Mouse (Mus musculus) small intestine, adult 2 months (tissue): ENCODE measurements around the gene Tmem97. TPM values are rescaled to one million over a fixed set of nuclear protein-coding genes. Genes with fewer than 3 reads are reported as not detected.
"Not testable (repeated sequence)": the region's sequence is repeated elsewhere in the genome, so short reads cannot be mapped to it uniquely, and the experiment has no call there.

ENCODE experiments used
- H3K27ac ChIP-seq: fragments of 200-500 bp; 2 replicates; pipeline ENCODE4 v1.5.1; 2012; ENCODE audit warnings: low read depth, low read length, control low read depth, inconsistent platforms; ENCODE audit not compliant: insufficient read depth
- H3K27me3 ChIP-seq: fragments of 200-500 bp; 2 replicates; pipeline ENCODE4 v1.6.1; 2012; ENCODE audit warnings: mild to moderate bottlenecking, moderate library complexity, low read length, inconsistent platforms; ENCODE audit not compliant: control insufficient read depth, insufficient read depth
- H3K36me3 ChIP-seq: fragments of 200-500 bp; 2 replicates; pipeline ENCODE4 v1.6.1; 2012; ENCODE audit warnings: mild to moderate bottlenecking, low read length, control low read depth, inconsistent platforms; ENCODE audit not compliant: control insufficient read depth, insufficient read depth
- H3K4me1 ChIP-seq: fragments of 200-500 bp; 2 replicates; pipeline ENCODE4 v1.6.1; 2012; ENCODE audit warnings: low read length, inconsistent platforms, mixed read lengths; ENCODE audit not compliant: control insufficient read depth, insufficient read depth, insufficient read length
- H3K4me3 ChIP-seq: fragments of 200-500 bp; 2 replicates; pipeline ENCODE4 v1.5.1; 2012; ENCODE audit warnings: low read depth, mild to moderate bottlenecking, control low read depth, inconsistent platforms, low read length, moderate library complexity
- CTCF ChIP-seq: fragments of 200-500 bp; IDR thresholded peaks from 2 replicates; pipeline ENCODE4 v1.5.1; 2012; ENCODE audit warnings: low read depth, mild to moderate bottlenecking, control low read depth, inconsistent platforms, low read length, moderate library complexity, mixed read lengths; ENCODE audit not compliant: insufficient replicate concordance, insufficient read length; ENCODE audit errors: extremely low read depth
- POLR2A ChIP-seq: fragments of 200-500 bp; IDR thresholded peaks from 2 replicates; pipeline ENCODE4 v1.6.1; 2012; ENCODE audit warnings: low read depth, mild to moderate bottlenecking, control low read depth, inconsistent platforms, low read length, moderate library complexity
- WGBS: fragments of 180-500 bp; shearing (Covaris S2); methylation state at CpG from one replicate; pipeline ENCODE4 v1.1.7; 2018; 5-methylcytosine and 5-hydroxymethylcytosine counted together
- polyA plus RNA-seq: library from polyadenylated mRNA; depleted of rRNA; stranded (reverse); fragments of >200 nt; gene quantifications from 2 replicates; pipeline ENCODE4 v1.2.3, GENCODE M21; 2012; rRNA removed

The Tmem97 gene
- polyA plus RNA-seq = 32.4 and 47.0 TPM in 2 replicates

DNA sequence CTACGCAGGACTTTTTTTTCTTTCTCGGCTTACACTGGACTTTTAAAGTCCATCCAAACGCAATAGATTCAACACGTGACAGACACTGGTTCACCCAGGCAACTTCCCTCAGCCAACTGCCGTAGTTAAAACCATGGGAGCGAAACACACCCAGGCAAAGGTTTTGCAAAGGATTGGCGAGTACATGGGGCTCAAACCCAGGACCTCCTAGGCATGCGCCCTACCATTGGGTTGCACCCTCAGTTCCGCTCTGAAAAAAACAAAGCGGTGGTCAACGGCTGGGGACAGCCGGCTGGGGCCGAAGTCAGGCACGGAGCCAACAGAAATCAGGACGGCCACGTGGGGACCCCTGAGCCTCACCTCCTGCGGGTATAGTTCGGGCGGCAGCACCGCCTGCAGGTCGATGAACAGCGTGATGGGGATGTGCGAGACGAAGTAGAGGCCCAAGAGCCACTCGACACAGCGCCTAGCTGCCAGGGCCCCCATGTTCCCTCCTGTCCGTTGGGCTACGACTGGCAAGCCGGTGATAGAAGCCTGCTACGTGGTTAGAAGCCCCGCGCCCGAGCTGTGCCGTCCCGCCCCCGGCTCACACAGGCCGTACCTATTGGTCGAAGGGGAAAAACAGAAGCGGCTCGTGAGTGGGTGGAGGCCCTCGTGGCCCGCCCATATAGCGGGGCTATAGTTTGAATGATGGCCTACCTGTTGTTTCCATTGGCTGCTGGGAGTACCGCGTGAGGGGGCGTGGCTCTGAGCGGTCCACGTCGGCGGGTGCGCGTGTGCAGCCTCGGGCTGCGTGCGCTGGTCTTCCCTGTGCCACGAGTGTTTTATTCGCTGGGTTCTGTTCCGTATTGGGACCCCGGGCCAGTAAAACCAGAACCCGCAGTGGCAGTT is at the start of gene Tmem97:
TSS of gene Tmem97 (minus strand) at position 610 of the 891 bp plus-strand sequence.
- TF ChIP-seq POLR2A (peak; percentile 64), CTCF (peak; percentile 17; the same call in 1 of the 2 replicates)
- Histone ChIP-seq H3K4me3 (peak within 1 kb of the TSS; percentile 80), H3K27me3 (no peaks in the 10 kb centered on the region), H3K36me3 (no peaks in the 10 kb centered on the region), H3K27ac (peak within 1 kb of the TSS; percentile 63), H3K4me1 (peaks cover 30% of the 10 kb centered on the region; the same call in 1 of the 2 replicates)
- WGBS = under 1% methylated on average over 60 of the region's 60 CpGs

DNA sequence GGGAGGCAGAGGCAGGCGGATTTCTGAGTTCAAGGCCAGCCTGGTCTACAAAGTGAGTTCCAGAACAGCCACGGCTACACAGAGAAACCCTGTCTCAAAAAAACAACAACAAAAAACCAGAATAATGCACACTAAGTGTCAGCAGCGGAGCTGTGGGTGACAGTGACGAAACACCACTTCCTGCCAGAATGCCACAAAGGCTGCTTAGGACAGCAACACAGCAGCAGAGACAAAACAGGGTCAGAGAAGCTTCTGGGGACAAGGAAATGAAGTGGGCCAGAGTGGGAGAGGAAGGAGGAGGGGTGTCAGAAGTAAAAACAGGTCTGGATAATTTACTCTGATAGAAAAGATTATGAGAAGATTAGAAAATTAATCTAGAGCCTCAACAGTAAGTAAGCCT is 49.5 kb upstream of the Tmem97 start:
- TF ChIP-seq CTCF = no peak
- TF ChIP-seq POLR2A = no peak
- Histone ChIP-seq H3K27me3 (no peaks in the 10 kb centered on the region), H3K4me3 (no peak overlapping the region), H3K36me3 (no peaks in the 10 kb centered on the region), H3K4me1 (peaks cover 14% of the 10 kb centered on the region; the same call in 1 of the 2 replicates), H3K27ac (no peak overlapping the region)
- 78% methylated on average over 4 of the region's 4 CpGs for WGBS

DNA sequence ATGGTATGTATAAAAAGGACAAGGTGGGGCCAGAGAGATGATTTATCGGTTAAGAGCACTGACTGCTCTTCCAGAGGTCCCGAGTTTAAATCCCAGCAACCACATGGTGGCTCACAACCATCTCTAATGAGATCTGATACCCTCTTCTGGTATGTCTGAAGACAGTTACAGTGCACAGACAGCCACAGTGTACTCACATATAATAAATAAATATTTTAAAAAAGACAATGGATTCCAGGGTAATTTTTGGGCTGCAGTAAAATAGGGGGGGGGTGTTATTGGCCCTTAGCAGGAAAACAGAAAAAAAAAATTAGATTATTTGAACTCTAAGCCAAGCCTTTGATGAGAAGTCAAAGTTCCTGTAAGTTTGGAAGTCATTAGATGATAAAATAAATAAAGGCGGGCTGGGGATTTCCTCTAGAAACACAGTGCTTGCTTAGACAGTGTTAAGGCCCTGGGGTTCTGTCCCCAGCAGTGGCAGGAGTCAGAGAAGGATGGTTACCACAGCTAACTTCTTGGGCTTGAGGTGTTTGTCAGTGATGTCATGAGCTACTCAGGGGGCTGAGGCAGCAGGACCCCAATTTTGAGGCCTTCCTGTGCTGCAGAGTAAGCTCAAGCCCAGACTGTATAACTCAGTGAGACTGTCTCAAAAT is 48.3 kb upstream of the Tmem97 start:
- 47% methylated on average over 3 of the region's 3 CpGs for WGBS
- TF ChIP-seq CTCF (no peak), POLR2A (no peak)
- Histone ChIP-seq H3K36me3 (no peaks in the 10 kb centered on the region), H3K27ac (no peak overlapping the region), H3K4me3 (no peak overlapping the region), H3K27me3 (no peaks in the 10 kb centered on the region), H3K4me1 (peaks cover 14% of the 10 kb centered on the region; the same call in 1 of the 2 replicates)

DNA sequence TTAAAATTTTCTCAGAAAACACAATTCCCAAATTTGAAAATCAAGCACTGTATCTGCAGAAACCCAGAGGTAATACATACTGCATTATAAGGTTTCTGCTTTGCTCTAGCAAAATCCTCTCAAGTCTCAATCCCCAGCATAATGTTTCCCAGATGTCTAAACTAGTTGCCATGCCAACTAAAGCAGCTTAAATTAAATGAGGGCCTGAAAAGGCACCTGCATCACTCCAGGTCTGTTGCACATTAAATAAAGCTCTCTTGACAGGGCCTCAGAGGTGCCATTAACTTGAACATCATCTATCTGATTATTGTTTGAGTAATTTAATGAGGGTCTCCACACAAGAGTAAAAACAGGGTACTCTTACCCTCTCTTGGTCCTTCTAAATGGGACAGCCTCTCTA is 46.2 kb upstream of the Tmem97 start:
- no peak for TF ChIP-seq POLR2A
- no peak for TF ChIP-seq CTCF
- no peaks in the 10 kb centered on the region for H3K27me3 ChIP-seq

DNA sequence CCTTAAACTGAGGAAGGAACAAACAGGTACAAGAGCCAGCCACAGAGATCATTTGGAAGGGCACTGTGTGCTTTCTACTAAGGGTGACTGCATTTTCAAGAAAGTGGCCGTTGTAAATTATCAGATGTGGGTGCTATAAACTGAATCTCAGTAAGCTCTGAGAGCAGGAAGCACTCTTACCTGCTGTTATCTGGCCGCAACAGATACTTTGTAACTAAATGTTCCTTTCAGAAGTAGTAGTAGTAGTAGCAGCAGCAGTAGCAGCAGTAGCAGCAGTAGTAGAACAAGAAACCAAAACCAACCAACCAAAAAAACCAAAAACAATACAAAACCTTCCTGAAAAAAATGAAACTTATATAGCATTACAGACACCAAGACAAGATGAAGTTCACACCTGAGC is 45.2 kb upstream of the Tmem97 start:
- peaks cover 14% of the 10 kb centered on the region; the same call in 1 of the 2 replicates for H3K4me1 ChIP-seq
- H3K4me3 ChIP-seq = no peak overlapping the region
- TF ChIP-seq CTCF (no peak), POLR2A (no peak)
- H3K27ac ChIP-seq = peak overlapping the region; percentile 39
- H3K27me3 ChIP-seq = no peaks in the 10 kb centered on the region
- WGBS = 37% methylated on average over 2 of the region's 2 CpGs
- H3K36me3 ChIP-seq = no peaks in the 10 kb centered on the region

More for the DNA sequence above, 46.2 kb upstream of the Tmem97 start:
- H3K36me3 ChIP-seq = no peaks in the 10 kb centered on the region
- peaks cover 14% of the 10 kb centered on the region; the same call in 1 of the 2 replicates for H3K4me1 ChIP-seq
- H3K4me3 ChIP-seq = no peak overlapping the region
- no peak overlapping the region for H3K27ac ChIP-seq

DNA sequence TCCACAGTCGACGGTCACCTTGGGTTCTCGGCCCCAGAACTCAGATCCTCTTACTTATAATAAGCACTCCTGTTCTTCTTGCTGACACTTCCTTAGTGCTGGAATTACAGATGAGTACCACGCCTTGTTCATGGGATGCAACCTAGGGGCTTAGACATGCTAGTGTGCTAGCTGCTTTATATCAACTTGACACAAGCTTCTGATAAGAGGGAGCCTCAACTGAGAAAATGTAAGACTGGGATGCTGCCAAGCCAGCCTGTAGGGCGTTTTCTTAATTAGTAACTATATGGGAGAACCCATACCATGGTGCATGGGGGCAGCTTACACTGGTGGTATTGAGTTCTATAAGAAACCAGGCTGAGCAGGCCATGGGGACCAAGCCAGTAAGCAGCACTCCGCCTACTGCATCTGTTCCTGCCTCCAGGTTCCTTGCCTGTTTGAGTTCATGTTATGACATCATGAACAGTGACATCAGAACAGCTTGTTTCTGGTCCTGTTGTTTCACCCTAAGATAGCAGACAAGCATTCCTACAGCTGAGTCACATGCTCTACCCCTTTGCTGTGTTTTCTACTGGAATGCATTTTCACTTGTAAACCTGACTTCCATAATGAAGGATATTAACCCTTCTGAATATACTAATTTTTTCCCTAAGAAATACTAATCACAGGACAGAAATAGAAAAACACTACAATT is 43.8 kb upstream of the Tmem97 start:
- H3K4me3 ChIP-seq = no peak overlapping the region
- no peak overlapping the region for H3K27ac ChIP-seq
- TF ChIP-seq POLR2A (no peak), CTCF (no peak)
- peaks cover 12% of the 10 kb centered on the region; the same call in 1 of the 2 replicates for H3K4me1 ChIP-seq
- WGBS = 83% methylated on average over 6 of the region's 6 CpGs
- no peaks in the 10 kb centered on the region for H3K36me3 ChIP-seq
- H3K27me3 ChIP-seq = no peaks in the 10 kb centered on the region

DNA sequence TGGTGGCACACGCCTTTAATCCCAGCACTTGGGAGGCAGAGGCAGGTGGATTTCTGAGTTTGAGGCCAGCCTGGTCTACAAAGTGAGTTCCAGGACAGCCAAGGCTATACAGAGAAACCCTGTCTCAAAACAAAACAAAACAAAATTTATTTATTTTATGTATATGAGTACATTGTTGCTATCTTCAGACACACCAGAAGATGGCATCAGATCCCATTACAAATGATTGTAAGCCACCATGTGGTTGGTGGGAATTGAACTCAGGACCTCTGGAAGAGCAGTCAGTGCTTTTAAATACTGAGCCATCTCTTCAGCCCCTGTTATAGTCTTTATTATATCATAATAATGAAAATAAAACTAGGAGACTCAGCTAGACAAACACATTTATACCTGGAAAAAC is 37.1 kb upstream of the Tmem97 start:
- peaks cover 13% of the 10 kb centered on the region for H3K36me3 ChIP-seq
- 93% methylated on average over 1 of the region's 1 CpGs for WGBS
- H3K4me3 ChIP-seq, H3K4me1 ChIP-seq, H3K27me3 ChIP-seq, H3K27ac ChIP-seq: not testable (repeated sequence)
